Mouse (Mus musculus): ENCODE measurements around the gene Olfr1249. TPM values are rescaled to one million over a fixed set of nuclear protein-coding genes. Genes with fewer than 3 reads are reported as not detected.

Gene Olfr1249
- not detected in 2 replicates for polyA plus RNA-seq (2015; fragmentation: Nextera tagmentation; extraction: Ambion mirVana)

DNA sequence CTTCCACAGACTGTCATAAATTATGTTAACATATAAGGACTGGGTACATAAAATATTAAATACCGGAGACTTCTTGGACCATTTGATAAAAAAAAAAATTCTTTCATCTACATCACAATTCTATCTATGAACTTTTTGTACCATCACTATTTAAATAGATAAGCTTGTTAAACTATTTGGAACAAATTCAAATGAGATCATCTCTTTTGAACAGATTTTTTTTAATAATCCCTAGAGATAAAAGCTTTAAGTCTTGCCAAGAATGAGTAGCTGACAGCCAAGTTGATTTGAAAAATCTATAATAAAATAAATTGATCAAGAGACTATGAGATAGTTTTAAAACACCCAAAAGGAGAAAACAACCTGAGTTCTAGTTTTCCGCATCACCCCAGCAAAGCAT lies at the start of gene Olfr1249:
Gene Olfr1249, minus strand, starts transcription at position 101 of the 400 bp plus-strand sequence.

DNA sequence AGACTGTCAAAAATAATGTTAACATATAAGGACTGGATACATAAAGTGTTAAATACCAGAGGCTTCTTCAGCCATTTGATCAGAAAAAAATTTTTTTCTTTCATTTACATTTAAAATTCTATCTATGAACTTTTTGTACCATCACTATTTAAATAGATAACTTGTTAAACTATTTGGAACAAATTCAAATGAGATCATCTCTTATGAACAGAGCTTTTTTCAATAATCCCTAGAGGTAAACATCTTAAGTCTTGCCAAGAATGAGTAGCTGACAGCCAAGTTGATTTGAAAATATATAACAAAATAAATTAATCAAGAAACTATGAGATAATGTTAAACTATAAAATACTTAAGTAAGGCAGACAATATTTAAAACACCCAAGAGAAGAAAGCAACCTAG lies 37.1 kb upstream of the Olfr1249 start, which contains the start of gene Olfr1251:
Gene Olfr1251, minus strand, starts transcription at position 101 of the 400 bp plus-strand sequence.

DNA sequence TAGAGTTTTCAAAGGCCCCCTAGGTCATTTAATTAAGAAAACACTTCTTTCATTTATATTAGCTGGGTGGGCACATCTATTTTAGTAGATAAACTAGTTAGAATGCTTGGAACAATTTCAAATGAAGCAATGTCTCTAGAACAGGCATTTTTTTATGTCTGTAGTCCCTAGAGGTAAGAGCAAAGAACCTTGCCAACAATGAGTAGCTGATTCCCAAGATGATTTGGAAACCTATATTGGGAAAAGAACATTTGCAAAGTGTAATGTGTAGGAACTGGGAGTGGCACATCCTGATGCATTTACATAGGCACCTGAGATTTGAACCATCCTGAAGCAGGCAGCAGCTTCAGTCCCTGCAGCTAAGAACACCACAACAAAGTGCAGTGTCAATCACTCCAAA lies 26.6 kb upstream of the Olfr1249 start, which contains the start of gene Olfr1250:
Gene Olfr1250, minus strand, starts transcription at position 101 of the 400 bp plus-strand sequence.

DNA sequence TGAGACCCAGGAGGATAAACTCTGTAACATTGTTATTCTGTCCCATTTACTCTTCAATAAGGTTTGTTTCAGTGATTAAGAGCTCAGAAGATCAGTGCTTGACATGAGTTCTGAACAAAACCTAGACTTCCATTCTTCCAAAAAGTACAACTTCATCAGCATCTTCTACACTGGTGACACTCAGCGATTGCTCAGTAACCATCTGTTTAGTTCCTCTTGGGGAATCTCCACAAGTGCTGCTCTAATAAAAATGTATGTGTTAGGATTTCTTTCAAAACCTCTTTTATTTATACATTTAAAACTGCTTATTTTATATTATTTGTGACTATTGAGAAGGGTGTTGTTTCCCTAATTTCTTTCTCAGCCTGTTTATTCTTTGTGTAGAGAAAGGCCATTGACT lies 16.6 kb downstream of the Olfr1249 start, which contains the start of gene Olfr1248:
Gene Olfr1248, minus strand, starts transcription at position 101 of the 400 bp plus-strand sequence.

DNA sequence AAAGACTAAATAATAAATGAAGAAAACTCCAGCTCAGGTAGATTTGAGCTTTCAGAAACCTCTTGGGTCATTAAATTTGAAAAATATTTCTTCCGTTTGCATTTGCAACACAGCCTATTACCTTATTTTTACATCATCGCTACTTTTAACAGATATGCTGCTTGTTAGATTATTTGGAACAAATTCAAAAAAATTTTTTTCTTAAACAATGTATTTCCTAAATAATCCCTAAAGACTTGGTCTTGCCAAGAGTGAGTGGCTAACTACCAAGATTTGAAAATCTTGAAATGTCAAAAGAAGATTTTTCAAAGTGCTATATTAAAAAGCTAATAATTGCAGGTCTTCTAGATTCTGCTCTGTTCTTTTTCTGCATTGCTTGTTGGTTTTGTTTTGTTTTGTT lies 20.8 kb downstream of the Olfr1249 start, which contains the start of gene Olfr1247:
Gene Olfr1247, minus strand, starts transcription at position 101 of the 400 bp plus-strand sequence.

GRCm38 (mm10) chr2:89593057-89593456 lies 41.7 kb downstream of the Olfr1249 start, which contains the start of gene Olfr1246:
Gene Olfr1246 (minus strand): TSS chr2:89593157.

Other genes starting within 250 kb of the Olfr1249 start
- gene Olfr1238, start 225.3 kb downstream of the Olfr1249 start, polyA plus RNA-seq (2015; fragmentation: Nextera tagmentation; extraction: Ambion mirVana): not detected in 2 replicates
- not detected in 2 replicates for gene Olfr1239, start 214.6 kb downstream of the Olfr1249 start, polyA plus RNA-seq (2015; fragmentation: Nextera tagmentation; extraction: Ambion mirVana)
- gene Olfr1240, start 192.0 kb downstream of the Olfr1249 start, polyA plus RNA-seq (2015; fragmentation: Nextera tagmentation; extraction: Ambion mirVana): not detected in 2 replicates
- gene Olfr1241, start 147.9 kb downstream of the Olfr1249 start, polyA plus RNA-seq (2015; fragmentation: Nextera tagmentation; extraction: Ambion mirVana): not detected in 2 replicates
- not detected in 2 replicates for gene Olfr1242, start 136.6 kb downstream of the Olfr1249 start, polyA plus RNA-seq (2015; fragmentation: Nextera tagmentation; extraction: Ambion mirVana)
- gene Olfr1243, start 103.5 kb downstream of the Olfr1249 start, polyA plus RNA-seq (2015; fragmentation: Nextera tagmentation; extraction: Ambion mirVana): not detected in 2 replicates
- not detected in 2 replicates for gene Olfr1245, start 56.5 kb downstream of the Olfr1249 start, polyA plus RNA-seq (2015; fragmentation: Nextera tagmentation; extraction: Ambion mirVana)
- gene Olfr1246, start 41.8 kb downstream of the Olfr1249 start, polyA plus RNA-seq (2015; fragmentation: Nextera tagmentation; extraction: Ambion mirVana): not detected in 2 replicates
- not detected in 2 replicates for gene Olfr1247, start 20.9 kb downstream of the Olfr1249 start, polyA plus RNA-seq (2015; fragmentation: Nextera tagmentation; extraction: Ambion mirVana)
- gene Olfr1248, start 16.7 kb downstream of the Olfr1249 start, polyA plus RNA-seq (2015; fragmentation: Nextera tagmentation; extraction: Ambion mirVana): not detected in 2 replicates
- not detected in 2 replicates for gene Olfr1250, start 26.5 kb upstream of the Olfr1249 start, polyA plus RNA-seq (2015; fragmentation: Nextera tagmentation; extraction: Ambion mirVana)
- gene Olfr1251, start 37.0 kb upstream of the Olfr1249 start, polyA plus RNA-seq (2015; fragmentation: Nextera tagmentation; extraction: Ambion mirVana): not detected in 2 replicates
- not detected in 2 replicates for gene Olfr1252, start 90.0 kb upstream of the Olfr1249 start, polyA plus RNA-seq (2015; fragmentation: Nextera tagmentation; extraction: Ambion mirVana)
- gene Olfr1253, start 122.1 kb upstream of the Olfr1249 start, polyA plus RNA-seq (2015; fragmentation: Nextera tagmentation; extraction: Ambion mirVana): not detected in 2 replicates
- not detected in 2 replicates for gene Olfr1254, start 158.6 kb upstream of the Olfr1249 start, polyA plus RNA-seq (2015; fragmentation: Nextera tagmentation; extraction: Ambion mirVana)
- not detected in 2 replicates for gene Olfr1255, start 177.1 kb upstream of the Olfr1249 start, polyA plus RNA-seq (2015; fragmentation: Nextera tagmentation; extraction: Ambion mirVana)
- gene Olfr1256, start 206.6 kb upstream of the Olfr1249 start, polyA plus RNA-seq (2015; fragmentation: Nextera tagmentation; extraction: Ambion mirVana): not detected in 2 replicates
- gene Olfr48, start 213.2 kb upstream of the Olfr1249 start, polyA plus RNA-seq (2015; fragmentation: Nextera tagmentation; extraction: Ambion mirVana): not detected in 2 replicates
- gene Olfr1257, start 243.5 kb upstream of the Olfr1249 start, polyA plus RNA-seq (2015; fragmentation: Nextera tagmentation; extraction: Ambion mirVana): not detected in 2 replicates